Comparison of ENCODE assay signal across 8 mouse cellular contexts in the genomic region with DNA sequence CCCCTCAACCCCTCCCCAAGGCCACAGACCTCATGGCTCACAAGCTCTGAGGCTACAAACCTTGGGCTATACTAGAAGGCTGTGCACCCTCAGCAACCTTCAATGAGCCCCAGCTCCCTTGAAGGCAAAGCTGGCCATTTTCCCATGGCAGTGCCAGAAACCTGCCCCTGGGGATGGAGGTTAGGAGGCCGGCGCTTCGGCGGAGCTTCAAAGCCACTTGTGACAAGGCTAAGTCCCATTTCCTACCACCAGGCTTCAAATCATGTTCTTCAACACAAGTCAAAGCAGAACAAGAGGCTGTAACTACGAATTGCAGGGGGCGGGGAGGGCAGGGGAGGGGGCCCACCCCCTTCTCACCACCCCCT. TPM values are rescaled to one million over a fixed set of nuclear protein-coding genes. Genes with fewer than 3 reads are reported as not detected.
DNase-seq lines count a peak whose midpoint lies in the region; ATAC-seq and TF ChIP-seq lines count a peak whose summit lies in the region.

No protein-coding gene starts in this region.

- 0 out of 2 replicates have a peak, but pooled peaks have one; percentile 0 for ATAC-seq in kidney, embryonic 15.5 days (replicated peaks; ENCODE audit: low FRiP score)
- ATAC-seq in heart, postnatal 0 days (ENCODE audit: insufficient read depth, low read depth), result no peak
- no peak for ATAC-seq in inflammation-experienced regulatory T-cells, adult 6 months

- H3K9ac ChIP-seq in kidney, embryonic 15.5 days, result no peak overlapping the region
- H3K9ac ChIP-seq in heart, postnatal 0 days (replicated peaks; ENCODE audit: low read depth, low read length), result no peak overlapping the region

- no peak for TF ChIP-seq EP300 in heart, postnatal 0 days (IDR thresholded peaks at IDR 0.05; ENCODE audit: low read depth)

- H3K27ac ChIP-seq in kidney, embryonic 15.5 days, result peak overlapping the region; percentile 92
- H3K27ac ChIP-seq in brown adipose tissue, adult 24 weeks (replicated peaks; ENCODE audit: low read depth, low read length), result 0 out of 2 replicates have a peak overlapping the region, but pooled peaks have one; percentile 32
- H3K27ac ChIP-seq in heart, postnatal 0 days (ENCODE audit: low read depth), result peak overlapping the region; percentile 84

- peaks cover 37% of the 10 kb centered on the region for H3K36me3 ChIP-seq in kidney, embryonic 15.5 days
- peaks cover 24% of the 10 kb centered on the region; the same call in 1 of the 2 replicates for H3K36me3 ChIP-seq in heart, postnatal 0 days (replicated peaks; ENCODE audit: control insufficient read depth, insufficient read depth, low read length)

- WGBS in kidney, embryonic 15.5 days, result 19% methylated on average over 6 of the region's 6 CpGs
- 44% methylated on average over 6 of the region's 6 CpGs for WGBS in heart, postnatal 0 days

- H3K27me3 ChIP-seq in kidney, embryonic 15.5 days, result no peaks in the 10 kb centered on the region
- no peaks in the 10 kb centered on the region for H3K27me3 ChIP-seq in heart, postnatal 0 days (ENCODE audit: control insufficient read depth, insufficient read depth, low read length)

- DNase-seq in kidney, adult 18-20 months, result no peak
- no peak for DNase-seq in heart, postnatal 0 days (ENCODE audit: low spot score)
- DNase-seq in neural tube, embryonic 10.5 days (ENCODE audit: extremely low spot score, low spot score), result peak; percentile 50
- no peak for DNase-seq in Muller cell, postnatal 12 days (ENCODE audit: inconsistent ontology term)
- DNase-seq in spleen, postnatal 14 days (ENCODE audit: low spot score in 2 of 2), result no peak

- peaks cover 89% of the 10 kb centered on the region for H3K4me1 ChIP-seq in kidney, embryonic 15.5 days
- peaks cover 41% of the 10 kb centered on the region for H3K4me1 ChIP-seq in brown adipose tissue, adult 24 weeks (ENCODE audit: control insufficient read depth, insufficient read depth, insufficient read length, low read length)
- peaks cover 57% of the 10 kb centered on the region for H3K4me1 ChIP-seq in heart, postnatal 0 days (ENCODE audit: control insufficient read depth, insufficient read depth)

- H3K9me3 ChIP-seq in kidney, embryonic 15.5 days (replicated peaks), result no peaks in the 10 kb centered on the region
- H3K9me3 ChIP-seq in heart, postnatal 0 days (replicated peaks; ENCODE audit: control insufficient read depth, low read length), result no peaks in the 10 kb centered on the region

- TF ChIP-seq CTCF in heart, postnatal 0 days (IDR thresholded peaks at IDR 0.05; ENCODE audit: low read depth), result no peak

- peak overlapping the region; percentile 61 for H3K4me2 ChIP-seq in kidney, embryonic 15.5 days
- H3K4me2 ChIP-seq in heart, postnatal 0 days (ENCODE audit: low read depth, low read length), result peak overlapping the region; percentile 60

- 0 out of 2 replicates have a peak overlapping the region, but pooled peaks have one; percentile 0 for H3K4me3 ChIP-seq in kidney, embryonic 15.5 days (replicated peaks)
- H3K4me3 ChIP-seq in brown adipose tissue, adult 24 weeks (ENCODE audit: insufficient read depth, low read depth, low read length), result no peak overlapping the region
- peak overlapping the region; percentile 40; the same call in 1 of the 2 replicates for H3K4me3 ChIP-seq in heart, postnatal 0 days (ENCODE audit: low read depth, low read length)

RNA-seq across cellular contexts. Expression of a gene that starts 53.3 kb away (rescaled TPM):
- polyA plus RNA-seq in kidney, embryonic 15.5 days (2015; fragmentation: Nextera tagmentation; extraction: Ambion mirVana), result 4.6 and 5.0 TPM in 2 replicates
- not detected in 2 replicates for polyA plus RNA-seq in brown adipose tissue, adult 24 weeks (2012; ENCODE audit: insufficient read depth, insufficient read length, missing spikeins)
- not detected in 2 replicates for total RNA-seq in heart, postnatal 0 days (2014; rRNA removed; ENCODE audit: low replicate concordance)
- polyA plus RNA-seq in heart, postnatal 0 days (2015; fragmentation: Nextera tagmentation; extraction: Ambion mirVana), result 0.73 and 0.85 TPM in 2 replicates
- under 1 TPM in 2 of 3 experiments, not detected in 1; 0.36 to 0.87 TPM for polyA plus RNA-seq in inflammation-experienced regulatory T-cells, adult 6 months (2017; shearing (Covaris generic))

Comparison
In these comparisons a context has a peak if more than half of its experiments do, and no peak if none do; other contexts are left out.
1. H3K27ac ChIP-seq: peak in every context shown above with its lines; median percentile 92 in kidney, embryonic 15.5 days; 84 in heart, postnatal 0 days; 32 in brown adipose tissue, adult 24 weeks.